Mouse (Mus musculus) forebrain, embryonic 13.5 days (tissue): ENCODE data around the gene Ap5z1. TPM values are rescaled to one million over a fixed set of nuclear protein-coding genes. Genes with fewer than 3 reads are reported as not detected.

Experiments used
- ATAC-seq: fragments of 200-750 bp; cut with Nextera tagmentation; 2 replicates; pipeline ENCODE4 v1.8.0; 2017
- H3K27ac ChIP-seq: fragments of 300-500 bp; sonication (generic); 2 replicates; pipeline ENCODE4 v1.5.1; 2015; ENCODE audit warnings: inconsistent platforms, mild to moderate bottlenecking, moderate library complexity
- H3K27me3 ChIP-seq: fragments of 300-500 bp; sonication (generic); 2 replicates; pipeline ENCODE4 v1.6.1; 2015; ENCODE audit warnings: mild to moderate bottlenecking, inconsistent platforms
- H3K36me3 ChIP-seq: fragments of 300-500 bp; sonication (generic); 2 replicates; pipeline ENCODE4 v1.6.1; 2015; ENCODE audit warnings: mild to moderate bottlenecking, inconsistent platforms; ENCODE audit not compliant: poor library complexity, severe bottlenecking
- H3K4me1 ChIP-seq: fragments of 300-500 bp; sonication (generic); 2 replicates; pipeline ENCODE4 v1.6.1; 2015; ENCODE audit warnings: inconsistent platforms
- H3K4me2 ChIP-seq: fragments of 300-500 bp; sonication (generic); 2 replicates; pipeline ENCODE4 v1.6.1; 2015; ENCODE audit warnings: inconsistent platforms, mild to moderate bottlenecking, moderate library complexity
- H3K4me3 ChIP-seq: fragments of 300-500 bp; sonication (generic); 2 replicates; pipeline ENCODE4 v1.5.1; 2015; ENCODE audit warnings: mild to moderate bottlenecking, inconsistent platforms
- H3K9ac ChIP-seq: fragments of 300-500 bp; sonication (generic); 2 replicates; pipeline ENCODE4 v1.6.1; 2015; ENCODE audit warnings: mild to moderate bottlenecking, inconsistent platforms
- H3K9me3 ChIP-seq: fragments of 300-500 bp; sonication (generic); replicated peaks from 2 replicates; pipeline ENCODE4 v1.6.1; 2016; ENCODE audit warnings: inconsistent platforms
- WGBS: fragments of 180-500 bp; shearing (Covaris S2); methylation state at CpG from one replicate; pipeline ENCODE4 v1.1.7; 2015; 5-methylcytosine and 5-hydroxymethylcytosine counted together
- polyA plus RNA-seq: library from polyadenylated mRNA; unstranded; fragments of >200 nt; fragmentation: Nextera tagmentation; extraction: Ambion mirVana; gene quantifications from 2 replicates; pipeline ENCODE4 v1.2.1, GENCODE M21; 2015

Ap5z1 gene
- 12.0 and 12.2 TPM in 2 replicates for polyA plus RNA-seq

- Histone ChIP-seq H3K4me2 (peak within 1 kb of the TSS; percentile 93), H3K9ac (peak within 1 kb of the TSS; percentile 79), H3K4me1 (peaks cover 14% of the 10 kb centered on the region), H3K27me3 (no peaks in the 10 kb centered on the region), H3K9me3 (no peaks in the 10 kb centered on the region), H3K4me3 (peak within 1 kb of the TSS; percentile 72), H3K27ac (peak within 1 kb of the TSS; percentile 76), H3K36me3 (peaks cover 45% of the 10 kb centered on the region)
- WGBS: 2% methylated on average over 60 of the region's 60 CpGs
- peak; percentile 91 for ATAC-seq
Measured at GRCm38 (mm10) chr5:142463461-142464454, at the start of gene Ap5z1. Gene Ap5z1, plus strand, starts transcription at chr5:142463944.

- Histone ChIP-seq H3K9ac (no peak overlapping the region), H3K27ac (no peak overlapping the region), H3K9me3 (no peaks in the 10 kb centered on the region), H3K36me3 (peaks cover 14% of the 10 kb centered on the region), H3K4me1 (peaks cover 30% of the 10 kb centered on the region), H3K27me3 (no peaks in the 10 kb centered on the region), H3K4me3 (no peak overlapping the region), H3K4me2 (no peak overlapping the region)
- no peak for ATAC-seq
- 53% methylated on average over 6 of the region's 6 CpGs for WGBS
Measured at GRCm38 (mm10) chr5:142415401-142415800, 48.3 kb upstream of the Ap5z1 start.

DNA sequence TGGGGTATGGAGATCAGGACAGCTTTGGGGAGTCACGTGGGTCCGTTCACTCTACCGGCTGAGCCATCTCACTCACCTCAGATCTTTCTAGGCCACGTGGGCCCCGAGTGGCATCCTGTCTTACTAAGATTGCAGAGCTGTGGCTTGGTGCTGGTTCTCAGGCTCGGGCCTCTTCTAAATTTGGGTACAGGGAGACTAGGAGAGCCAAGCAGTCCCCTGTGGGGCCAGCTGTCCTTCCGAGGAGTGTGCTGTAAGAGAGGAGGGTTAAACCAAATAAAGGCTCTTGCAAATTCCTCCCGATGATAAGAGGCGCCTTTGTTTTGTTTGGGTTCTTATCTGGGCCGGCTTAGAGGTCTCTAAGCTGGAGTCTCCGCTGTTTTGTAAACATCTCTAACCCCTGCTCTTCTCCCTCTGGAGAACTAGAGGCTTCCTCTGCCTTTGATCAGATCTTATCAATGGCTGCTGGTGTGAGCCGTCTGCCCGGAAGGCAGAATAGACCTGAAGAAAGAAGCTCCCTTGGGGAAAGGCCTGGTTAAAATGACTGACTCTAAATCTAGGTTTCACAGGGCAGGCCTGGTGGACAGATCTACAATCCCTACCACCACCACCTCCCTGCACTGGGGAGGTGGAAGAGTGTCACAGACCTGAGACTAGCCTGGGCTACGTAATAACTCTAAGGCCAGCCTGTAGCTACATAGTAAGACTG lies 47.5 kb upstream of the Ap5z1 start:
- H3K27me3 ChIP-seq: no peaks in the 10 kb centered on the region
- no peak overlapping the region for H3K9ac ChIP-seq
- no peak overlapping the region for H3K4me3 ChIP-seq
- H3K4me2 ChIP-seq: no peak overlapping the region
- peaks cover 17% of the 10 kb centered on the region for H3K36me3 ChIP-seq
- no peaks in the 10 kb centered on the region for H3K9me3 ChIP-seq
- no peak overlapping the region for H3K27ac ChIP-seq
- no peak for ATAC-seq
- 21% methylated on average over 14 of the region's 14 CpGs for WGBS
- H3K4me1 ChIP-seq: peaks cover 29% of the 10 kb centered on the region

DNA sequence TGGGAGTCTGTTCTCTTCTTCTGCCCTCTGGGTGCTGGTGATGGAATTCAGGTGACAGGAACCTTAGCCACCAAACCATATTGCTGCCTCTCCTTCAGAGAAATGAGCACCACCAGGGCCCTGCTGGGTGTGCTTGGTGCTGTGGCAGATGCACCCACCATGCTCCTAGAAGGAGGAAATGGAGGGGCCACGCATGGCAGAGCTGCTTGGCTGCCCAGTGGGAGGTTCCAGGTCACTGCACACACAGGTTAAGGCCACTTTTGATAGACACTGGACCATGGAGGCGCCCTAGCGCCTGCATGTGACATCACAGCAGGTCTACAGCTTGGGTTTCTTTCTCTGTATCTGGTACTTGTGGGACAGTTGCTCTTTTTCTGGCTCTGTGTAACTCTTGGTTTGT lies 46.6 kb upstream of the Ap5z1 start:
- Histone ChIP-seq H3K27ac (no peak overlapping the region), H3K4me3 (no peak overlapping the region), H3K27me3 (no peaks in the 10 kb centered on the region), H3K4me1 (peaks cover 29% of the 10 kb centered on the region), H3K4me2 (no peak overlapping the region), H3K36me3 (peaks cover 17% of the 10 kb centered on the region), H3K9me3 (no peaks in the 10 kb centered on the region), H3K9ac (no peak overlapping the region)
- no peak for ATAC-seq
- 84% methylated on average over 3 of the region's 3 CpGs for WGBS

DNA sequence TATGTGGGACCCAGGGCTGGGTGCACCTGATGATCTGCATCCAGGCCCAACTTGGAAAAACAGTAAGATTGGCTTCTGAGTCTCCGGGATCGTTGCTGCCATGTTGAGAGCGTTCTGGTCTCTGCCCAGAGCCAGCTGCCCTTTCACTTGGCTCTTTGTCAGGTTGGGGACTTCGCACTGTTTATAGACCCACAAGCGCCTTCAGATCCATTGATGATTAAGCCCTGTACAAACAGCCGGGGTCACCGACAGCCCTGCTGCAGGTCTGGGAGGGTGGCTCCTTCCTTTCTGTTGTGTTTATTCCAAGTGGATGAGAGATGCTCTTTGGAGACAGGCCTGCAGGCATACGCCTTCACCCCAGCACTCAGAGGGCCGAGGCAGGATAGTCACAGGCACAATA lies 45.9 kb upstream of the Ap5z1 start:
- H3K4me2 ChIP-seq: no peak overlapping the region
- peaks cover 17% of the 10 kb centered on the region for H3K36me3 ChIP-seq
- H3K27me3 ChIP-seq: no peaks in the 10 kb centered on the region
- H3K4me3 ChIP-seq: no peak overlapping the region
- H3K4me1 ChIP-seq: peaks cover 32% of the 10 kb centered on the region
- H3K27ac ChIP-seq: no peak overlapping the region
- ATAC-seq: no peak
- H3K9me3 ChIP-seq: no peaks in the 10 kb centered on the region
- WGBS: 90% methylated on average over 9 of the region's 9 CpGs
- no peak overlapping the region for H3K9ac ChIP-seq

DNA sequence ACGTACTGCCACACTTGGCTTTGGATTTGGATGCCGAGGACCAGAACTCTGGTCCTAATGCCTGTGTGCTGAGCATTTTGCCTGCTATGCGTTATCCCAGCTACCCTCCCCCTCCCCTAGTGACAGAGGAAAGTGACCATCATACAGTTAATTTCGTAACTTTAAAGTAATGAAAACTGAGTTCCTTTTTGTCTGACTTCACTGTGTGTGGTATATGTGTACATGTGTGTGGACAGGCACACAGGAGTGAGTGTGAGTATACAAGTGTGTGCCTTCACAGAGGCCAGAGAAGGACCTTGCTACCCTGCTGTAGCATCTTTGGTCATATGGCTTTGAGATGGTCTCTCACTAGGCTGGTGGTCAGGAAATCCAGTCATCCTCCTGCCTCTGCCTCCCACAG lies 45.3 kb upstream of the Ap5z1 start:
- ATAC-seq: no peak

DNA sequence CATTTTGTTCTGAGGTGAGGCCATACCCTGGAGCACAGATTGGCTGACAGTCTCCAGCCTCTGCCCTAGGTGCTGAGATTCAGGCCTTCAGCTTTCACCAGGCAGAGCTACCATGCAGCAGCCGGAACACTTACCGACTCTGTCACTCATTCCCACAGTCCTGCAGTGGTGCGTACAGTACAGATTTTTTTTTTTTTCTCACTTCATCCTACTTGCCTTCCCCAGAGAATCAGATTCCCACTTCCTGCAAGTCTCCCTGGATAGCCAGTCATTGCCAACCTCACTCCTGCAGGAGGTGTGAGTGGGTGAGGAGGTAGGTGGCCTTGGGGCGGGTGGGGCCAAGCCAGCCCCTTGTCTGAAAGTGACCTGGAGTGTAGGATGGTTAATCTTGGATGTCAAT lies 43.4 kb upstream of the Ap5z1 start:
- Histone ChIP-seq H3K4me1 (peaks cover 36% of the 10 kb centered on the region), H3K27me3 (no peaks in the 10 kb centered on the region), H3K9ac (no peak overlapping the region), H3K9me3 (no peaks in the 10 kb centered on the region), H3K36me3 (peaks cover 17% of the 10 kb centered on the region), H3K27ac (no peak overlapping the region; the same call in 1 of the 2 replicates), H3K4me2 (no peak overlapping the region), H3K4me3 (no peak overlapping the region)
- 94% methylated on average over 4 of the region's 4 CpGs for WGBS
- no peak for ATAC-seq

More for the DNA sequence above, 45.3 kb upstream of the Ap5z1 start:
- Histone ChIP-seq H3K9ac (no peak overlapping the region), H3K4me3 (no peak overlapping the region), H3K4me1 (peaks cover 37% of the 10 kb centered on the region), H3K27ac (no peak overlapping the region), H3K27me3 (no peaks in the 10 kb centered on the region), H3K36me3 (peaks cover 17% of the 10 kb centered on the region), H3K9me3 (no peaks in the 10 kb centered on the region), H3K4me2 (no peak overlapping the region)
- WGBS: 96% methylated on average over 4 of the region's 4 CpGs

DNA sequence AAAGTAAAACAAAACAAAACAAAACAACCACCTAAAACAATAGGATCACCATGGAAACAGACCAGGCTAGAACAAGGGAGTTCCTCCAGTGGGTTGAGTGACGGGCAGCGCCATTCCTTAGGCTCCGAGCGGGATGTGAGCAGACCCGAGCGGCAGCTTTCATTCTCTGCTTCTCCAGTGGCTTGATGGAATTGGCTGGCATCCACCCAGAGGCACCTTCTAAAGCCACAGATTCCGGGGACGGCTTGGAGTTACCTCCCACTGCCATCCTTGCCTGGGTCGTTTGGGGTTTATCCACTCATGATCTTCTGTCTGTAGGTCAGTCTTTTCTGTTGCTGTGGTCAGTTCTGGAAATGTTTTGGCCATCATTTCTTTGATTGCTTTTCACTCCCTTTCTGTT lies 42.8 kb upstream of the Ap5z1 start:
- no peaks in the 10 kb centered on the region for H3K9me3 ChIP-seq
- no peak overlapping the region for H3K27ac ChIP-seq
- no peak overlapping the region for H3K4me2 ChIP-seq
- H3K4me1 ChIP-seq: peaks cover 34% of the 10 kb centered on the region
- H3K9ac ChIP-seq: no peak overlapping the region
- no peak for ATAC-seq
- H3K27me3 ChIP-seq: no peaks in the 10 kb centered on the region
- WGBS: 61% methylated on average over 9 of the region's 9 CpGs
- no peak overlapping the region for H3K4me3 ChIP-seq
- peaks cover 17% of the 10 kb centered on the region for H3K36me3 ChIP-seq

- ATAC-seq: no peak
- 87% methylated on average over 5 of the region's 5 CpGs for WGBS
Measured at GRCm38 (mm10) chr5:142421886-142422285, 41.9 kb upstream of the Ap5z1 start.

GRCm38 (mm10) chr5:142423141-142423540 lies 40.6 kb upstream of the Ap5z1 start:
- no peak for ATAC-seq
- Histone ChIP-seq H3K36me3 (peaks cover 17% of the 10 kb centered on the region), H3K4me2 (no peak overlapping the region), H3K27ac (0 out of 2 replicates have a peak overlapping the region, but pooled peaks have one; percentile 11), H3K4me1 (peaks cover 36% of the 10 kb centered on the region), H3K9ac (no peak overlapping the region), H3K9me3 (no peaks in the 10 kb centered on the region), H3K27me3 (no peaks in the 10 kb centered on the region), H3K4me3 (no peak overlapping the region)
- WGBS: 79% methylated on average over 10 of the region's 10 CpGs

More at GRCm38 (mm10) chr5:142421886-142422285, 41.9 kb upstream of the Ap5z1 start:
- Histone ChIP-seq H3K27me3 (no peaks in the 10 kb centered on the region), H3K27ac (no peak overlapping the region), H3K4me2 (no peak overlapping the region), H3K9ac (no peak overlapping the region), H3K36me3 (peaks cover 17% of the 10 kb centered on the region), H3K4me3 (no peak overlapping the region), H3K4me1 (peaks cover 28% of the 10 kb centered on the region), H3K9me3 (no peaks in the 10 kb centered on the region)

GRCm38 (mm10) chr5:142423701-142424100 lies 40.0 kb upstream of the Ap5z1 start:
- Histone ChIP-seq H3K9me3 (no peaks in the 10 kb centered on the region), H3K27me3 (no peaks in the 10 kb centered on the region), H3K4me2 (no peak overlapping the region), H3K9ac (no peak overlapping the region), H3K4me1 (peaks cover 36% of the 10 kb centered on the region), H3K36me3 (peaks cover 17% of the 10 kb centered on the region), H3K27ac (no peak overlapping the region), H3K4me3 (no peak overlapping the region)
- ATAC-seq: peak; percentile 63; the same call in 1 of the 2 replicates
- 54% methylated on average over 3 of the region's 3 CpGs for WGBS
